Mouse (Mus musculus) cerebellum, postnatal 10 days (tissue): Measurements from ENCODE around the gene Zfp128.
"Not testable (repeated sequence)": the region's sequence is repeated elsewhere in the genome, so short reads cannot be mapped to it uniquely, and the experiment has no call there.

Source experiments
- DNase-seq, 2 experiments: peaks; one replicate each; pipeline ENCODE4 v3.0.0; 2021; ENCODE audit warnings: mixed read lengths in 2 of 2

Zfp128 gene

DNA sequence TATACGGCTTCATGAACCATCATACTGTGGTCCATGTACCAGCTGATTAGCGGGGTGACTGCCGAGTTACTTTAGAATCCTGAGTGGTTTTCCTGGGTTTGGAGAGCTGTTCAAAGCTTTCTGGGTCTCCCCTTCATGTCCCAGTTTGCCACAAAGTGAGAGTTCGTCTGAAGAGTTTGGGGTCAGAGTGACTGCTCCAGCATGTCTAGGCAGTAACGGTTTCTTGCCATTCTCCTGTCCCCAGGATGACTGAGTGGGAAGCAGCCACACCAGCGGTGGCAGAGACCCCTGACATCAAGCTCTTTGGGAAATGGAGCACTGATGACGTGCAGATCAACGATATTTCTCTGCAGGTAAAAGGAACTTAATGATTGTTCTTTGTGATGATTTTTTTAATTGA lies 41.8 kb downstream of the Zfp128 start:
- DNase-seq: no peak

DNA sequence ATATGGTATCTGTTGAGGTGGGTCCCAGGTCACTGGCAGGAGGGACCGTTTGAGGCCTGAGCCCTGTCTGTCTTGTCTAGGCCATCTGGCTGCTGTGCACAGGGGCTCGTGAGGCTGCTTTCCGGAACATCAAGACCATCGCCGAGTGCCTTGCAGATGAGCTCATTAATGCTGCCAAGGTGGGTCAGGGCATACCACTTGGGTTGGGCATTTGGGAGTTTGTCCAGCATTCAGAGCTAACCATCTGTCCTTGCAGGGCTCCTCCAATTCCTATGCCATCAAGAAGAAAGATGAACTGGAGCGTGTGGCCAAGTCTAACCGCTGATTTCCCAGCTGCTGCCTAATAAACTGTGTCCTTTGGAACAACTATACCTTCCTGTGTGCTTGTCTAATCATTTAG lies 45.3 kb downstream of the Zfp128 start:
- DNase-seq: peak; percentile 89 to 92

DNA sequence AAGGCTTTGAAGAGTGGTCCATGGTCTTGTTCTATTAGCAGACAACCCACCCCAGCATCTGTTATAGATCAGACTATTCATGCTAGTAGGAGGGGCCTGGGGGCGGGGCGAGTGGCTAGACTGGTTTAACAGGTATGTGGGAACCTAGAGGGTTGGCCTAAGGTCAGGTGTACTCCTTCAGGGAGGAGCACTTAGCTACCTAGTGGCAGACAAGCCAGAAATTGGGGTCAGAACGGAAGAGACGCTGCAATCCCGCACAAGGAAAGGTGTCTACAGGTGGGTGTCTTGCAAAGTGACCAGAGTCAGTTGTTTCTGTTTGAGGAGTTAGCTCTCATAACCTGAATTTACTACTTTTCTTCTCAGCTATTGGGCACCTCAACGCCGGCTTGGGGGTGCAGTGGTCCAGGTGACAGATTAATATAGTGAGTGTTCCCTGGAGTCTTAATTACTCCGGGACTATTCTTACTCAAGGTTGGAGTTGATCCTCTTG lies 46.3 kb downstream of the Zfp128 start, which contains the start of gene Rnf225:
Gene Rnf225 (plus strand): TSS at position 226 of the 490 bp plus-strand sequence.
- DNase-seq: peak; percentile 55 to 58

DNA sequence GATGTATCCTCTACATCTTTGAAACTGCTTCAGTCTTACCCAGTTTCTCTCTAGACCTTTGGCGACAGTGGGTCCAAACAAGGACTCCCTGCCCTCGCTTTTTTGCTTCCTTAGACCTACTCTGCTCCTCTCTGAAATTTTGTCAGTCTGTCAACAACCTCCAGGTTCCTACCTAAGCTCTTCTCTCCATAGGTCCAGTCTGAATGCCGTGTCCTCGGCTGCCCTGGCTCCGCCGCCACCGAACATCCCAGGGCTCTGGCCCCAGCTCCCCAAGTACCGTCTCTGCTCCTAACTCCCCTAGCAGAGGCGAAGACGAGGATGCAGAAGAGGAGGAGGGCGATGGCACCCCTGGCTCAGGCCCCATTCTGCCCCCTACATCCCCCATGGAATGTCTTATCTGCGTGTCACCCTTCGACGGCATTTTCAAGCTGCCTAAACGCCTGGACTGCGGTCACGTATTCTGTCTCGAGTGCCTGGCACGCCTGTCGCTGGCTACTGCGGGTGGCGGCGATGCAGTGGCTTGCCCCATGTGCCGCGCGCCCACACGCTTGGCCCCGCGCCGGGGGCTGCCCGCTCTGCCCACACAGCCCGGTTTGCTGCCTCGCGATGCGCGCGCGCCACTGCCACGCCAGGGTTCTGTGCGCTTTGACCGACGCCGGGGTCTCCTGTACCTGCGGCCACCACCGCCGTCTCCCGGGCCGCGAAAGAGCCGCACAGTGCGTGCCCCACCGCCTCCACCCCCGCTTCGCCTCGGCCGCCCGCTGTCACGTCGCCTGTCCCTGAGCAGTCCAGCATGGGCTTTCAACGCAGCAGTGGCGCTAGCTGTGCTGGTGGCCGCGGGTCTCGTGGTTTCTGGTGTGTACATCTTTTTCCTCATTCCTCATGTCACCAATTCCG lies 47.0 kb downstream of the Zfp128 start:
- peak; percentile 84 to 86 for DNase-seq

DNA sequence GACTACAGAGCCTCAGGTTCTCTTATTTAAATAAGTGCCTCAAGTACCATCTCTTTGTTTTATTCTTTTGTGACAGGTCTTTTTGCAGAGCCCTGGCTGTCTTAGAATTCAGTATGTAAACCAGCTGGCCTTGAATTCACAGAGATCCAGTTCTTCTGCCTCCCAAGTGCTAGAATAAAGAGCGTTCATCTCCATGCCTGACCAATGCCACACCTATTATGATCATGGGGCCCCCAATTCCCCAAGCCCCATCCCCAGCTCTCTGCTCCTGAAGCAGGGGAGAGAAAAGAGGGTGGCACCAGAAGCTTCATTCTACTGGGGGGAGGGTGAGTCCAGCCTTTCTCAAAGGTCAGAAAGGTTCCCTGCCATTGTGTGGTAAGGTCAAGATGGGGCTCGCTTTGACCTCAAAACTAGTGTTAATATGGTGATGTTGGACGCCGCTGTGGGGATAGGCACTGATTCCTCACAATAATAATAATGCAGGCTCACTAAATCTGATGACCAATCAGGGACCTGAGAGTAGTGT lies 52.7 kb downstream of the Zfp128 start:
- DNase-seq: no peak

DNA sequence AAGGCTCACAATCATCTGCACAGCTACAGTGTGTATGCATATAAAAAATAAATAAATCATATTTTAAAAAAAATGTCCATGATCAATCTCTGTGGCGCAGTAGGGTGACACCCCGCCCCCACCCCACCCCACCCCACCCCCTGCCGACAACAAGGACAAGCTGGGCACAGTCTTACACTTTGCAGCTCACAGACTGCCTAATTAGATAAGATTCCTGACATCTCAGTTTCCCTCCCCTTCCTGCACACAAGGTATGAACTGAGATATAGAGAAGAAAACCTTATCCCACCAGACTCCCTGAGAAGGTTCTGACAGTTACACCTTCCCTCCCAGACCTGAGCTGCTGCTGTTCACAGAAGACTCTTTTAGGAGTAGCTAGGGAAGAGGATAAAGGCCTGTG lies 53.8 kb downstream of the Zfp128 start:
- no peak for DNase-seq

DNA sequence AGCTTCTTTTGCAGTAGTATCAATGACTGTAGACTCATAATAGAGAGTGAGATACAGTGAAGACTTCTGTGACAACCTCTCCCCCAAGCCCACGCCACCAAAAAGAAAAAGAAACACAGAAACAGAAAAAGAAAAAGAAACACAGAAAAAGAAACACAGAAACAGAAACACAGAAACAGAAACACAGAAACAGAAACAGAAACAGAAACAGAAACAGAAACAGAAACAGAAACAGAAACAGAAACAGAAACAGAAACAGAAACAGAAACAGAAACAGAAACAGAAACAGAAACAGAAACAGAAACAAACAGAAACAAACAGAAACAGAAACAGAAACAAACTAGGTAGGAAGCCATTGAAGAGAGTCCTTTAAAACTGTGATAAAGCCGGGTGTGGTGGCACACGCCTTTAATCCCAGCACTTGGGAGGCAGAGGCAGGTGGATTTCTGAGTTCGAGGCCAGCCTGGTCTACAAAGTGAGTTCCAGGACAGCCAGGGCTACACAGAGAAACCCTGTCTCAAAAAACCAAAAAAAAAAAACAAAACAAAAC lies 56.4 kb downstream of the Zfp128 start:
- DNase-seq: not testable (repeated sequence)

DNA sequence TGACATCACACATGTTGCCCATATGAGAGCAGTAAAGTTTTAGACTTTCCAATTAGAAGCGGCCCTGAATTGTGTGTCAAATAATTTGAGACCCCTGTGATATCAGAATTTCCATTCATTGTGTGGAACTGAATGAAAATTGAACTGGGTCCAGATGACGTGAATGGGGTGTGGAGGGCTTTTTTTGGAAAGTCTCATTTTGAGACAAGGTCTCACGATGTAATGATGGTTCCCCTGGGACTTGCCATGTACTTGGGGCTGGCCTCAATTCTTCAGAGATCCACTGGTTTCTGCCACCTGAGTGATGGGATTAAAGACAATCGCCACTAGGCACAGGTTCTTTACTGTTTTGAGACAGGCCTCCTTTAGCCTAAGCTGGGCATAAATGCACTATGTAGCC lies 59.6 kb downstream of the Zfp128 start:
- DNase-seq: no peak
